Mouse (Mus musculus) liver, embryonic 14.5 days (tissue): Measurements from ENCODE around the gene Slc22a2. TPM values are rescaled to one million over a fixed set of nuclear protein-coding genes. Genes with fewer than 3 reads are reported as not detected.

Source experiments
- ATAC-seq: fragments of 200-750 bp; cut with Nextera tagmentation; 2 replicates; pipeline ENCODE4 v1.8.0; 2017; ENCODE audit warnings: moderate number of reproducible peaks, mild to moderate bottlenecking, moderate library complexity; ENCODE audit not compliant: insufficient read depth
- DNase-seq, 3 experiments: peaks; one replicate each; pipeline ENCODE4 v3.0.0-alpha.2; 2012 to 2013; ENCODE audit warnings: low read depth in 3 of 3, low spot score in 3 of 3
- H3K27ac ChIP-seq: fragments of 300-500 bp; sonication (generic); 2 replicates; pipeline ENCODE4 v1.5.1; 2014; ENCODE audit warnings: moderate library complexity, mild to moderate bottlenecking, control low read depth, inconsistent platforms
- H3K27me3 ChIP-seq: fragments of 300-500 bp; sonication (generic); 2 replicates; pipeline ENCODE4 v1.6.1; 2014; ENCODE audit warnings: mild to moderate bottlenecking, low read length, moderate library complexity; ENCODE audit not compliant: control insufficient read depth, insufficient read depth
- H3K36me3 ChIP-seq: fragments of 300-500 bp; sonication (generic); replicated peaks from 2 replicates; pipeline ENCODE4 v1.6.1; 2014; ENCODE audit warnings: low read depth; ENCODE audit not compliant: control insufficient read depth, insufficient read depth
- H3K4me1 ChIP-seq, 2 experiments: fragments of 200-500 bp in 1 of 2; fragments of 300-500 bp in 1 of 2; sonication (generic) in 1 of 2; replicated peaks; 2 replicates each; pipeline ENCODE4 v1.6.1; 2012 to 2014; ENCODE audit warnings: antibody characterized with exemption in 1 of 2, inconsistent platforms in 1 of 2, low read length in 1 of 2; ENCODE audit not compliant: control insufficient read depth in 2 of 2, insufficient read depth in 2 of 2
- H3K4me2 ChIP-seq: fragments of 300-500 bp; sonication (generic); 2 replicates; pipeline ENCODE4 v1.6.1; 2014; ENCODE audit warnings: low read depth, mild to moderate bottlenecking, control low read depth, moderate library complexity
- H3K4me3 ChIP-seq, 2 experiments: fragments of 200-500 bp in 1 of 2; fragments of 300-500 bp in 1 of 2; sonication (generic) in 1 of 2; 2 replicates each; pipeline ENCODE4 v1.5.1; 2012 to 2014; ENCODE audit warnings: low read depth in 2 of 2, low read length in 2 of 2, mild to moderate bottlenecking in 2 of 2, control low read depth in 1 of 2, inconsistent platforms in 1 of 2, moderate library complexity in 1 of 2; ENCODE audit not compliant: insufficient read depth in 1 of 2
- H3K9ac ChIP-seq: fragments of 300-500 bp; sonication (generic); replicated peaks from 2 replicates; pipeline ENCODE4 v1.6.1; 2014; ENCODE audit warnings: mild to moderate bottlenecking, control low read depth, moderate library complexity
- H3K9me3 ChIP-seq: fragments of 300-500 bp; sonication (generic); 2 replicates; pipeline ENCODE4 v1.6.1; 2016; ENCODE audit warnings: low read length, mixed read lengths; ENCODE audit not compliant: control insufficient read depth
- CTCF ChIP-seq: IDR thresholded peaks from 2 replicates; pipeline ENCODE4 v1.5.1; 2016; ENCODE audit warnings: antibody characterized with exemption, low read depth, control low read depth
- EP300 ChIP-seq: IDR thresholded peaks from 2 replicates; pipeline ENCODE4 v1.6.1; 2016; ENCODE audit warnings: antibody characterized with exemption, low read depth
- polyA plus RNA-seq, 2 experiments: library from polyadenylated mRNA; depleted of rRNA in 1 of 2; stranded (reverse) in 1 of 2; unstranded in 1 of 2; fragments of >200 nt; fragmentation: Nextera tagmentation in 1 of 2; extraction: Ambion mirVana in 1 of 2; gene quantifications; 2 replicates each; pipeline versions ENCODE4 v1.2.1 to v1.2.3; 2012 to 2014

Gene Slc22a2
- polyA plus RNA-seq, 2 experiments = 0.03 TPM; not detected in 1

DNA sequence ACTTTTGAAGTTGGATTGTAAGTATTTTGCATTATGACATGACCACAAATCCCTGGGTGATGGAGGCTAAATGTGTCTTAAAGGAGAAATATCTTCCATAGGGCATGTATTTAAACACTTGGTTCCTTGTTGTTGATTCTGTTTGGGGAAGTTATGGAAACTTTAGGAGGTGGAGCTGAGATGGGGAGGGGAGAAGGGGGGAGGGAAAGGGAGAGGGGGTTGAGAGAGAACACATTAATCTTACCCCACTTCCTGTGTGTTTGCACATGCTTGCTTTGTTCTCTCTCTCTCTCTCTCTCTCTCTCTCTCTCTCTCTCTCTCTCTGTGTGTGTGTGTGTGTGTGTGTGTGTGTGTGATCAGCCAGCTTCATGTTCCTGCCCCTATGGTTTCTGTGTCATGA, 93.2 kb downstream of the Slc22a2 start:
- Histone ChIP-seq H3K9ac (no peak overlapping the region), H3K9me3 (no peaks in the 10 kb centered on the region), H3K4me3 (no peak overlapping the region), H3K4me1 (no peaks in the 10 kb centered on the region), H3K27ac (no peak overlapping the region), H3K27me3 (no peaks in the 10 kb centered on the region), H3K36me3 (no peaks in the 10 kb centered on the region), H3K4me2 (no peak overlapping the region)
- no peak for DNase-seq
- ATAC-seq = no peak
- TF ChIP-seq EP300 (no peak), CTCF (no peak)

Other genes starting within 250 kb of the Slc22a2 start
- gene Plg, start 205.5 kb upstream of the Slc22a2 start, polyA plus RNA-seq (2012; rRNA removed) = 164 and 200 TPM in 2 replicates
- gene Plg, start 205.5 kb upstream of the Slc22a2 start, polyA plus RNA-seq (2014; fragmentation: Nextera tagmentation; extraction: Ambion mirVana) = 202 and 224 TPM in 2 replicates
- gene Slc22a3, start 76.4 kb upstream of the Slc22a2 start, polyA plus RNA-seq (2012; rRNA removed) = 0.53 and 0.97 TPM in 2 replicates
- gene Slc22a3, start 76.4 kb upstream of the Slc22a2 start, polyA plus RNA-seq (2014; fragmentation: Nextera tagmentation; extraction: Ambion mirVana) = 0.56 and 0.78 TPM in 2 replicates
- not detected in 2 replicates for gene Slc22a1, start 91.7 kb downstream of the Slc22a2 start, polyA plus RNA-seq (2012; rRNA removed)
- gene Slc22a1, start 91.7 kb downstream of the Slc22a2 start, polyA plus RNA-seq (2014; fragmentation: Nextera tagmentation; extraction: Ambion mirVana) = 0.11 TPM in 1 of 2 replicates, not detected in the other
- 9.5 and 12.6 TPM in 2 replicates for gene Igf2r, start 185.5 kb downstream of the Slc22a2 start, polyA plus RNA-seq (2012; rRNA removed)
- 12.8 and 14.8 TPM in 2 replicates for gene Igf2r, start 185.5 kb downstream of the Slc22a2 start, polyA plus RNA-seq (2014; fragmentation: Nextera tagmentation; extraction: Ambion mirVana)